Mouse (Mus musculus): ENCODE measurements around the gene Grin2b.
A peak's percentile ranks its signal among the peaks of the same experiment; 100 is the strongest.

The Grin2b gene

DNA sequence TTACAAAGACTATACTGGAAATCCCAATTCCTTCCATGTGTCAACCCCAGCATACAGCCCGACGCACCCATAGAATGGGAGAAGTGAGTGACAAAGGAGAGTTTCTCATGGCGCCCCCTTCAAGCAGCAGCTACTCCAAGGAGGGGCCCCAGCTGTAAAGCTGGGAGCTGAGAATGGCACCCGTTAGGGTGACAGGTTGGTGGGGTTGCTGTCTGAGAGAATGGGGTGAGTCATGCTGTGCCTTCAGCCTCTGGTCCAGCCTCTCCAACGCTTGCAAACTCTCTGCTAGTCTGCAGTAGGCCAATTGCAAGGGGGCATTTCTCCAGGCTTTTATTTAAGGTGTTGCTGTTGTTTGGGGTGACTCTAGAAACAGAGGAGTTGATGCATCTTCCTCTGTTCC, 73.1 kb downstream of the Grin2b start:
- DNase-seq (ENCODE audit: low spot score): no peak

DNA sequence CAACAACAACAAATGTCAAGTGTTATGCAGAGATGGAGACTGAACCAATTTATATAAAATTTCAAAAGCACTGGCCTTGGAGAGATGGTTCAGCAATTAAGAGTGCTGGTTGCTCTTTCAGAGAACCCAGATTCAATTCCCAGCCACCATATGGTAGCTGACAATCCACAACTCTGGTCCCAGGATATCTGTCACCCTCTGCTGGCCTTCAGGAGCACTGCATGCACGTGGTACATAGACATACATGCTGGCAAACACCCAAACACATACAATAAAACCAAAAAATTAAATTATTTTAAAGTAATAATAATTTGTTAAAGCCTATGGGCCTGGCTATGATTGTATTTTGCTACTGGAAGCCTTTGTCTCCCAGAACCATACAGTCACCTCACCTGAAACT, 77.0 kb downstream of the Grin2b start:
- DNase-seq (ENCODE audit: low spot score): no peak

DNA sequence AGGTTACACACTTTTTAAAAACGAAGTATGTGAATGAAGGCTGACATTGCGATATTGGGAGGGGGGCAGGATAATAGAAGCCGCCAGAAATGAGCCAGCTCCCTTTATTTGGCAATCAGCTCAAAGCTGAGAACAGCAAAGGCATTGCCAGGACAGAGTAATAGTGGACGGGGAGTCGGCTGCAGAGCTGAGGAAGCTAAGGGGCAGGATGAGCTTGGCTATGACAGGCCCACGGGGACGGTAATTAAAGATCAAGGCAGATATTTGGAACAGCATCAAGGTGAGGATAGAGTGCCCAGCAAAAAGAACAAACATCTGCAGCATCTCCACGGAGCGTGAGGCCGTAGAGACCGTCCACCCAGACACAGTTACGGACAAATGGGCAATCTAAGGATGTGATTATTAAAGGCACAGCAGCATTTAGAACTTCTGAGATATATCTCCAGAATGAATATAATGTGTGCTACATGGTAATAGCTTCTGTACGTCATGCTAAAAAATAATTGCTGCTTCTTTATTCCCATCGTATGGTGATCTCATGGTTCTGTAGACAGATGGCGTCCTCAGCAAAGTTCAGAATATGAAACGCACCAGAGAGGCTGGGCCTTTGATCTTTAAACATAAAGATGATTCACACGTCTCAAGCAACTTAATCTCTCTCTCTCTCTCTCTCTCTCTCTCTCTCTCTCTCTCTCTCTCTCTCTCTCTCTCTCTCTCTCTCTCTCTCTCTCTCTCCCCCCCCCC, 93.1 kb downstream of the Grin2b start:
- no peak for DNase-seq (ENCODE audit: low spot score)

DNA sequence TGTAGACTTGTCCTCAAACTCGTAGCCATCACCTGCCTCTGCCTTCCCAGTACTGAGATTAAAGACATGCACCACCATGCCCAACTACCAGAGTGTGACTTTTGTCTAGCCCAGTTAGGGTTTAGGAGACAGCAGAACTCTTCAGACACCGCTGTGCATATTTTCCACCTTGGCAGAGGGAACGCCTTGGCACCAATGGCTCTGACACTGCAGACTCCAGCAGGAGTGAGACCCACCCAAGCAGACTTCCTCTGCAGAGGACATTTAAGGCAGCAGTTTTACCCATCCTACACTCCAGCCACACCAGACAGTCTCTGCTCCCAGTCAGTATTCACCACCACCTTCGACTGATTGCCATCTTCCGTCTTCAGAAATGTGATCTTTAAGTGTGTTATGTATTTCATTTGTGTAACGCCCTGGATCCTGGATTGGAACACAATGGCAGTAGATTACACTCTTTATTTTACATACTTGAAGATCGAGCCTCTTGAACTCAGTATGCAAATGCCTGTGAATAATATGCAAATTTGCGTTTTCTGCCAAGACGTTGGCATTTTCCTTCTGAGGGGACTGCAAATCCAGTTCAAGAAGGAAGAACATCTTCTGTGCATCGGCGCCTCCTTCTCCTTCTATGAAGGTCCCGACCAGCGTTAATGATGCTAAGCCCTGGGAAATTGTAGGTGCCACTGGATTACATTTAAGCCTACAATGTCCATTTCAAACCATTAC, 100.8 kb downstream of the Grin2b start:
- no peak for DNase-seq (ENCODE audit: low spot score)

DNA sequence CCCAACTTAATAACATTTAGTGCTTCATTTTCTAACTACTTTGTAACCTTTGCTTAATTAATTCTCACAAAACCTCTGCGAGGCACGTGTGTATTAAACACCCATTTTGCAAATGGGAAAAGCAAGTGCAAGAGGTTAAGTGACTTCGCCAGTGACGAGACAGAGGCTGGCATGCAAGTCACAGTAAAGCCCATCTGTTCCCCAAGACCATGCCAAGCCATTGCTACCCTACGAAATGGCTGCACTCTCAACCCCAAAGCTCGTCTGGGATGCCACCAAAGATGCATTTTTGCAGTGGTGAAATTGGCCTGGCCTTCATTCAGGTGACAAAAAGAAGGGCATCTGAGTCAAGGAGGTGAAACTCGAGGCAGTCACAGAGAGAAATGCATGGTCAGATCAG, 103.2 kb downstream of the Grin2b start:
- no peak for DNase-seq (ENCODE audit: low spot score)

DNA sequence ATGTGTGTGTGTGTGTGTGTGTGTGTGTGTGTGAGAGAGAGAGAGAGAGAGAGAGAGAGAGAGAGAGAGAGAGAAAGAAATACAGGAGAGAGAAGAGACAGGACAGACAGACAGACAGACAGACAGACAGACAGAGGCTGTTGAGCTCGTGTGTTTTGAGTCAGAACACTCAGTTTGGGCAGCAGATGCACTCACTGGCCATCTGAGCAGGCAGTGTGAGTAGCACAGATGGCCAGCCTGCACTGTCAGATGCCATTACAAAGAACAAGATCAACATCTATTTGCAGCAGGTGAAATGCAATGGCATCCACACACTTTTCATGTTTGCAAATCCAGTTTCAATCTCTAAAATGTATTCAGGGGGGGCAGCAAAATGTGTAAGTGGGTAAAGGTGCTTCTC, 120.0 kb downstream of the Grin2b start:
- DNase-seq (ENCODE audit: low spot score): no peak

DNA sequence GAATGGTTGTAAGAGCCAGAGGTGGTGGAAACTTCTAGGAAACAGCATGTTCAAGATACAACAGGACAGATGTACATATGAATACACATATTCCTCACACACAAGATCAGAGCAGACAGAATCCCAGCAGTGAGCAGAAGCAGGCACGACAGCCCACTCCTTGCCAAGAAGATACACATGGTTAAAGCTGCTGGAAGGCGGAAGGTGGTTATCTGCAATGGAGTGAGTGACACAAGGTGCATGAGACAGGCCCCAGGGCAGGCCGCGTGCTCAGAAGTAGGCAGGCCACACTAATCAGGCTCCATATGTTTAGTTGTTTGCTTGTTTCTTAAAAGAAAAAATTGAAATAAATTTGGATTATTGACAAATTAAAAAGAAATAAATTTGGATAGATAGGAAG, 123.0 kb downstream of the Grin2b start:
- DNase-seq (ENCODE audit: low spot score): no peak

DNA sequence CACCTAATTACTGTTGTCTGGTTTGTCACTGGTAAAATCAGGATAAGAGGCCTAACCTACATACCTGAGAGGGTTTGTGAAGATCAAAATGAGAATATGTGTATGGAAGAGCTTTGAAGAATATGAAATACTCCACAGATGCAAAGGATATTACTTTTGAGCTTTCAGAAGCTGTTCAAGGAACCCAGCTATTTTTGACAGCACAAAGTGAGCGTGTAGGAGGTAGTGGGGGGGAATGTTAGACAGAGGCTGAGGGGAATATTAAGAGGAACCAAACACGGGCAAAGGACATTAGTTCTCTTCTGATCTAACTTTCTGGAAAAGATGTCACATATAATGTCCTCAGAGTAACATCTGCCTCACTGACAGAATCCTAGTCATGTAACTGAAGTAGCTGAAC, 125.2 kb downstream of the Grin2b start:
- no peak for DNase-seq (ENCODE audit: low spot score)

DNA sequence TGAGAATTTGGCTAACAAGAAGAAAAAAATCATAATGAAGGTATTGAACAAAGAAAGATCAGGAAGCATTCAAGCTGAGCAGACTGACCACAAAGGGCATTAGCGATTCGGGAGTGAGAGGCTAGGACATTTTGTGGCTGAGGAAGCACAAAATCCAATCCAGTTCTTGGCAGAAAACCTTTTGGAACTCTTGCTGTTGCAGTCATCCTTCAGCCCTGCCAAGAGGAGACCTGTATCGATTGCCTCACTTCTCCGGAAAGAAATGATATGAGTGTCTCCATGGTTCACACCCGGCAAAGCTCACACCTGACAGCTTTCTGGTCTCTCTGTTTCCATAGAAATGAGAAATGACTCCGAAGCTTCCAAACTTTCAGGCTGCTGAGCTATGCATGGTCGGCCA, 127.2 kb downstream of the Grin2b start:
- no peak for DNase-seq (ENCODE audit: low spot score)

DNA sequence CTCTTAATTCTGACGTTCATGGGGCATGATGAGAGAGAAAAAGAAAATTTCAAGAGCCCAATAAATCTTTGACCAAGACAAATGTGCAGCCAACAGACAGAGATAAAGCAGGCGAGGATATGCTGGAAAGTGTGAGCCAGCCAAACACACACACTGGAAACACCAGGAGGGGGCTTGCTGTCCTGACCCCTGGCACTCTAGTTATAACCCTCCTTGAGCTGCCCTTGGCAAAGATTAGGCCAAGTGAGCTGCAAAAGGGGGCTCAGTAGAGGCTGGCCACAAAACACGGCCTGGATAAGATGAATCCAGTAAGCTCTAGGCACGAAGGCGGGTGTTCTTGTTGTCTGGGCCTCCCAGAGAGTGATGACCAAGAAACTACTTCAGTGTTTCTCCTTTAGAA, 128.8 kb downstream of the Grin2b start:
- DNase-seq (ENCODE audit: low spot score): no peak

DNA sequence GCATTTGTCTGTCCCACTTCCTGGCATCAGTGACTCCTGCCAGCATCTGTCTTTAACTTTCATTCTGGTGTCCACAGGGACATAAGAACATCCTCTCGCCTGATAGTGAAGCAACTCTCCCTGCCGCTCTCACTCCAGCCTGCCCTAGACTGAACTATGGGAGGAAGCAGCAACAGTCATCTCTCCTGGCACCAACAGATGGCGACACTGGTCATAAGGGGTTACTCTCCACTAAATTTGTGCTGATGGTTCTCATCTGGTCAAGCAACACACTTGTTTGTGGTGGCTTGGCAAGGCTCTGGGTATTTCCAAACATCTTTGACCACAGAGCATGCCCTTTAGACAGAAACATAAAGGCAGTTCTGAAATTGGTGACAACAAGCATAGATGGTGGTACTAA, 130.9 kb downstream of the Grin2b start:
- DNase-seq (ENCODE audit: low spot score): no peak

DNA sequence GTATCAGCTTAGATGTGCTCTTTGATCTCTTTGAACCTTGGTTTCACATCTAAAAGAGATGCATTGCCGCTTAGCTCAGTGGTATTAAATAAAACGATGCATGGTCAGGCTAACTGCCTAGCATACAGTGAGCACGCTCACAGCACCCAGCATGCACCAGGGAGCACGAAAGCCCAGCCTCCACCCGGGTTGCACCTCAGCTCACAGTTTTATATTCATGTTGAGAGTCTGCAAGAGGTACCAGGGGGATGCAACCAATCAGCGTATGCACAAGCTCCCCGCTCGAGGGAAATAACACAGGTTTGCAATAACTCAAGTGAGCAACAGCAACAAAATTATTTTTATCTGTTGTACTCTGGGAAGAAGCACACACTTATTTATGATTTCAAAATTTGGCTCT, 131.5 kb downstream of the Grin2b start:
- DNase-seq (ENCODE audit: low spot score): no peak

DNA sequence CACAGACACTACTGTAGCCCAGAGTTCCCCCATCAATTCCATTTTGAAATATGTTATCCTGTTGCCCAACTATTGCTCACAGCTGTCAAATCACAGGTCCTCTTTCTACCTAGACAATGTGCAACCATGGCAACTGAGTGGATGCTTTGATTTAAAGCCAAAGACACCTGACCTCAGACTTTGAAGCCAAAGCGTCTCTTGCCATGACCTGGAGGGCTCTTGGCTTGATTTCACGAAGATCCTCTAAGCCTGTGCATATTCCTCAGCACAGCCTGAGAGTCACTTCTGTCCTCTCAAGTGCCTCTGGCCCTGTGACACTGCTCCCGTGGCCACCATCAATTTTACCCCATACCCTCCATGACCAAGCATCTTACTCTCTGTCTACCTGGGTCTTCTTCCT, 132.4 kb downstream of the Grin2b start:
- no peak for DNase-seq (ENCODE audit: low spot score)

DNA sequence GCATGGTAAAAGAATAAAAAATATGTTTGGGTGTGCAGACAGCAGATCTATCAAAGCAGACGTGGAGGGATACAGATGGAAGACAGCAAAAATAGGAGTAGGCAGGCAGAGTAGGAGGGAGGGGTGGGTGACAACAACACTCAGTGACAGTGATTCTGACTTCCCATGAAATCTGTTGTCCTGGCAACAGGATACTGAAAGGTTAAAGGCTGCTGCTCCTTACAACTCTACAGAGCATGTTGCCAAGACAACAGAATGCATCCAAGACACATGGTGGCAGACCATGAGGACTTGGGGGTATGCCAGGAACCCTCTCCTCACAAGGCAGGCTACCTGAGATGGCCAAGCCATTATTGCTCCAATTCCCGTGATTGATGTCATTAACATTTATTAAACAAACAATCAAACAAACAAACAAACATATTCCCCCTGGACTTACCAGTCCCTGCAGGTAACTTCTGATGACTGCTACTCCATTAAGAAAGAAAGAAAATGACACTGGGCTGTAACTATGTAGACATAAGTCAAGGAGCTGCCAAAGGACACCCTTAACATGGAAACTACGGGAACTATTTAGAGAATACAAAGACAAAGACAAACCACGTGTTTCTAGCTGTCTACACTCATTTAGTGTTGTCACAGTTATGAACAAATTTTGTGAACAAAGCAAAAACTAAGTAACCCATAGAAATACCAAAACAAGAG, 143.9 kb downstream of the Grin2b start:
- DNase-seq (ENCODE audit: low spot score): no peak

DNA sequence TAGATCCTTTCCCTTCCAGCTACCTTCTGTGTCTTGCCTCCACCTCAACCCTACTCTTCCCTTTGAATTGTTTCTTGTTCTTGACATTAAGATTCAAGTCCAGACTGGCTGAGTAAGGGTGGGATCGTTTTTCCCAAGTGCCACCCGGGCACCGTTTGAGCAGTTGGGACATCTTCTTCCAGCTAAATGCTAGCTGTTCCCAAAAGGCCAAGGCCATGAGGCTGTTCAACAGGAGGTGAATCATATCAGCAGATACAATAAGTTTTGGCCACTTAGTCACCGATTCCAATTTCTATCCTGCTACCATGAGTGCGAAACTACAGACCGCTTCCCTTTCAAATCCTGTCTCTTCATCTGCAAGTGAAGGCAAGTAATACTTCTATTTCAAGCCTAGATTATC, 146.4 kb downstream of the Grin2b start:
- no peak for DNase-seq (ENCODE audit: low spot score)

DNA sequence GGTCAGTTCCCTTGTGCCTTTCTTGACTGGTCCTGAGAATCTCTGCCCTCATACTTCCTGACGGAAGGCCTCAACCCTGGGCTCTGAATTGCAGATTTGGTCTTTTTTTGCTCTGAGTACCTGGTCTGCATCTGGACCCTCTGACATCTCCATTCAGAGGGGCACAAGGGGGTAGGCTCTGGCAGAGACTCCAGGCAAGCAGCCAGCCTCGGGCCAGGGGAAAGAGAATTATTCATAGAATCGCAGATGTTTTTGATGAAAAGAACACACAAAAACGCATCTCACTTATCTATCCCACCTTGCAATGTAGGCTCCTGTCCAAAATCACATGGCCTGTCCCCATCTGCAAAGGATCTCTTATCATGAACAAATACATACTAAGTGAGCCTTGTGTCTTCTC, 147.5 kb downstream of the Grin2b start:
- no peak for DNase-seq (ENCODE audit: low spot score)

DNA sequence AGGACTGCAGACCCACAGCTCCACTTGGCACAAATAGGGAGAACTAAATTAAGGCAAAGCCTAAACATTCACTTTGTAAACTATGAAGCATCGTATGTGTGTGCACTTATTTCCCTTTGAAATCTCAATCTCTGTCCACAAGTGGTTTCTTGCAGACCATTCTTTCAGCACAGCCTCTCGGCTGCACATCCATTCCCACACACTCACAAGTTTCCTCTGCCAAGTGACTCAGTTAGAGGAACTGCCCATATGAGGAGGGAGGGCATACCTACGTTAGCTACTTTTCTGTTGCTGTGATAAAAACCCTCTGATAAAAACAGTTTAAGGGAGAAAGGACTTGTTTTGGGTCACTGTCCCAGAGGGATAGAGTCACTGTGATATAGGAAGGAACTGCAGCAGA, 152.9 kb downstream of the Grin2b start:
- DNase-seq (ENCODE audit: low spot score): no peak

DNA sequence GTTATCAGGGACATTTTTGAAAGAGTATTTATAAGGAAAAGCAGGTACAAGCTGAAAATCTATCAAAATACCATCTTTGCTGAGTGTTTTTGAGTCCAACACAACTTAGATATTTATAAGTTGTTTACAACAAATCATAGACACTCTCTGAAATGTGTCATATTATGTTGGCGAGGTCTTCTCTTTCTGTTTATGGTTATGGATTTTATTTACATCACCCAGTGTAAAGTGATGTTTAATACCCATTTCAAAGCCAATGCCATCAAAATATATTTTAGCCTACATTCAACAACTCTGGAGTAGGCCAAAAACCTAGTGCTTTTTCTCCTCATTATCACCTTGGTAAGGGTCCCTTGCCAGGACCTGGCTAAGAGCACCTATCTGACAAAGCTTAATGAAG, 154.3 kb downstream of the Grin2b start:
- DNase-seq (ENCODE audit: low spot score): no peak

DNA sequence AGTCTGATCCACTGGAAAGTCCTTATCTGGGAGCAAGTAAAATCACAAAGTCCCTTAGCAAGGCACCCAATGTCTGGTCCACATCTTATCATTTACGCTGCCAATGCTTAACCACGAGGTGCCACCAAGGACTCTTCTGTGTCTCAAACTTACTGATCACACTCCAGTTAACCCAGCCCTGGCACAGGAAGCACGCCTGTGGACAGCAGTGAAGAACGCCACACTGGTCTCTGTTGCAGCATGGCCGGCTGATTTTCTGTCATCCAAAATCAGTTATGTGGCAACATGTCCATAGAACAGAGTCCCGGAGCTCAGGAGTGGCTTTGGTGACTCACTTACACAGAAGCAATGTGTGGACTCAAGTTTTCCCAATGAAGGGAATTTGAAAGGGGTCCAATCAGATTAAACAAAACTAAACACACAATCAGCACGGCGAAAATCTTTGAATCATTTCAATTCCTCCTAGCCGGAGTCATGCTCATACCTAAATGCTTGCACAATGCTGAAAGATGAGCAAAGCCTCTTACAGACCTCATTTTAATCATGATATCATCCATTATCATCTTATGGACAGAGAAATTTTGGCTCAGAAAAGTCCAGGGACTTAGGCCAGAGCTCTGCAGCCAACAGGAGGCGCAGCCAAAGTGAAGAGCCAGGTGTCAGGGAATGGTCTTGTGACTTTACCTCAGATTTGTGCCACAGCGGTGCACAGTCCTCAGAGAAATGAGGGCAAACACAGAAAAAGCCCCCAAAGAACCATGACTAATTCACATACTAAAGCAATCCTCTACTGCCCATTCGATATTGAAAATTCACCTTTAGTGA, 159.5 kb downstream of the Grin2b start:
- DNase-seq (ENCODE audit: low spot score): no peak

DNA sequence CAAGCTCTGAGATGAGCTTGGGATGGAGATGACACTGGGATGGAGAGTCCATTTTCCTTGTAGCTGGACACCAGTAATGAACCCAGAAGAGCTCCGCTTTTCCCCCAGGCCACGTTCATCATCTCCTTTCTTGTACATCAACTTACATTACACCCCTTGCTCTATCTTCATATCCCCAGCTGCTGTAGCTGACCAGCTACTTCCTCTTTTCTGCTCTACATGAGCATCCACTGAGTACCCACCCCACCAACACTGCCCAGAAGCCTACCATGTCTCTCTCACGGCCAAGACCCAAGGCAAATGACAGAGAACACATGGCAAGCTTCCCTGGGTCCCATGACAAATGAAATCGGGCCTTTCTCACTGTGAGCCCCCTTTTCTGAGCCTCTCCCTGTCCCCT, 161.8 kb downstream of the Grin2b start:
- no peak for DNase-seq (ENCODE audit: low spot score)

DNA sequence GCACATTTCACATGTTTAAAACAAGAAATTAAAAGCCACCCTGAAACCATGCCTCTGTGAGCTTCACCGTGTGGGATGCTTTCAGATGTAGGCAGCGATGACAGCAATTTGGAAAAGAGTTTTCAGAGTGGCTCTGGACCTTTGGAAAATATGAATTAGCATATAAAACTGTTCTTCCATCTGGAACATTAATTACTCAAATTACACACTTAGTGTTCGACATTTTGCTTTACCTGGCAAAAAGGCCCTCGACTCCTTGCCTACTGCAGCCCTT, 162.3 kb downstream of the Grin2b start:
- DNase-seq (ENCODE audit: low spot score): no peak

DNA sequence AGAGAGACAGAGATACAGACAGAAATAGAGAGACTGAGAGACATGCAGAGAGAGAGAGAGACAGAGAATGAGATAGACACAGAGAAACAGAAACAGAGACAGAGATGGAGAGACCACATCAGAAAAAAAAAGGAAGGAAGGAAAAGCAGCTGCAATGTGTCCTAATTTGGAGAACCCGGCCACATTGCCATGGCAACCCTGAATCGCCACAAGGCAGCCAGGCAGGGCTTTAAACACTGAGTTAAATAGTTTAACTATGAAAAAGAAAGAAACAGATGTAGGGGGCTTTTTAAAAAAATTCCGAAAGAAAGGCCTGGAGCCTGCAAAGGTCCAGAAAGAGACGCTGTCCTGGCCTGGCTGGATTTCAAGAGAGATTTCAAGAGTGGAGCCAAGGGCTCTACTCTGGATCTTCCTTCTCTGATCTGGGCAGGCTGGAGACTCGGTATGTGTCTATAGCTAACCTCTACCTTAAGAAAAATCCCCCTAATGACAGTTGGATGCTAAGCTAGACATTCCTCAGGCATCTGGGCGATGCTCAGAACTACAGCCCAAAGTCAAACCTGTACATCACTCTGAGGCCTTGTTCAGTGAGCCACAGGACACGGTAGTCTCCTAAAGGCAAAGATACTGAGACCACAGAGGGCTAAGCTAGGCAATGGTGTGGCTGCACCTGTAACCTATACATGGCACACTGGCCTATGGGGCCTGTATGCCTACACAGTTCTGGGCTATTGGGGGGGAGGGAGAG, 162.8 kb downstream of the Grin2b start:
- peak; percentile 2 for DNase-seq (ENCODE audit: low spot score)

Data from ovary, postnatal 14 days (tissue).